Mouse (Mus musculus) monocyte, adult 5-6 weeks (primary cell): ENCODE measurements at regions not wholly inside any gene's neighbourhood (a gene's known extent, or its start where the extent isn't known, plus 50 kb on each side); places are given as distances from the start of the nearest gene placed in this dataset.
"Not testable (repeated sequence)": the region's sequence is repeated elsewhere in the genome, so short reads cannot be mapped to it uniquely, and the experiment has no call there.

Experiments
- ATAC-seq: fragments of 153-309, 156-312 bp; replicated peaks from 2 replicates; pipeline ENCODE4 v1.8.0; 2017; ENCODE audit warnings: mild to moderate bottlenecking; ENCODE audit not compliant: low TSS enrichment, insufficient number of reproducible peaks, severe bottlenecking, poor library complexity, low FRiP score

DNA sequence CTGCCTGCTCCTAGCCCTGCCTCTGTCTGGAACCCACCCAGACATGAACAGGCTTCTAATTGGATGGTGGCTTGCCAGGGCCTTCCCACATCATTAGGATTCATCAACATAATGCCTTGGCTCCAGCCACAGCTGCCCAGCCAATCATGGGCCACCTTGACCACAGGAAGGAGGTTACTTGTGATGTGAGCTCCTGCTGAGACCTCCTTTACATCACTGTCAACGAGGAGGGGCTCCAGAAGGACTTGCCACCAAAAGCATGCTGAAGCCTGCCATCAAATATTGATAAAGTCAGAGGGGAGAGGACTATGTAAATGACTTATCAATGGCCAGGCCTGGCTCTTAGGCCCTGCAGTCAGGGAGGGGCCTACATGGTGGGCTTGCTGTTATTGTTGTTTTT is 175.6 kb downstream of the Map1s start:
- ATAC-seq = not testable (repeated sequence)

DNA sequence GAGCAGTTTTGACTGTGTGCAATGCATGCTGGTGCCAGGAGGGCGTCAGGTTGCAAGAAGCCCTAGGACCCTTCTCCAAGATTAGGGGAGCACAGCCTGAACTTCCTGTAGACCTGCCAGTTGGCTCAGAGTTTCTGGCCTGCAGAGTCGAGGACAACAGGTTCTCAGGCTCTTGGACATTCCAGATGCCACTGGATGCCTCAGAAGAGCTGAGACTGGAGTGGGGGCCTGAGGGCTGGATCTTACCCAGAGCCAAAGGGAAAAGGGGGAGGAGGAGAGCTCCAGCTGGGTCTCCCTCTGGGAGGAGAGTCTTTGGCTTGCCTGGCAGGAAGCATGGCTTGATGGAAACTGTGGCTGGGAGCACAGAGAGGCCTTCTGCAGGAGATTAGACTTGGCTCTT is 145.4 kb upstream of the Myo9b start:
- not testable (repeated sequence) for ATAC-seq

DNA sequence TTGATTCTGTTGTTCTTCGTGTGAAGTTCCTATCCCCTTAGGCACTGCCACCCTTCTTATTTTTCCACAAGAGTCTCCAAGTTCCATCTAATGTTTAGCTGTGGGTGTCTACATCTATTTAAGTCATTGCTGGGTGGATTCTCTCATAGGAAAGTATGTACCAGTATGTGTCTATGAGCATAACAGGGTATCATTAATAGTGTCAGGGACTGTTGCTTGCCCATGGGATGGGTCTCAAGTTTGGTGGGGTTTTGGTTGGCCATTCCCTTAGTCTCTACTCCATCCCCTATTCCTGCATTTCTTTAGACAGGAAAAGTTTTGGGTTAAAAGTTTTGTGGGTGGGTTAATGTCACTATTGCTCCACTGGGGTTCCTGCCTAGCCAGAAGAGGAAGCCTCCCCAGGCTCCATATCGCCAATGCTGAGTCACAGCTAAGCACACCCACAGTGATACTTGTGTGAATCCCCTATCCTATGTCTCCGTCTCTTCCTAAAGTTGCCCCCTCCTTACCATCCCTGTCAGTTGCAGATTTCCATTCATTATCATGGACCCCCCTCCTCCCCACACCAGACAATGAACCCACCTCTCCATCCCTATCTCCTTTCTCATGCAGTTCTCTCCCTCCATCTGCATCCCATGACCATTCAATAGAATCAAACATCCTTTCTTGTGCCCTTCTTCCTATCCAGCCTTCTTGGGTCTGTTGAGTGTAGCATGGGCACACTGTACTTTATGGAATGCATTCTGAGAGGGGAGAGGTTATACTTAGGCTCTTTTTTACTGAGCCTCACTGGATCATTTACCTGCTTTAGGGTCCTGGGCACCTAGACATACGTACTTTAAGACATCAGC is 141.9 kb upstream of the Myo9b start:
- ATAC-seq = 0 out of 2 replicates have a peak, but pooled peaks have one; percentile 40

DNA sequence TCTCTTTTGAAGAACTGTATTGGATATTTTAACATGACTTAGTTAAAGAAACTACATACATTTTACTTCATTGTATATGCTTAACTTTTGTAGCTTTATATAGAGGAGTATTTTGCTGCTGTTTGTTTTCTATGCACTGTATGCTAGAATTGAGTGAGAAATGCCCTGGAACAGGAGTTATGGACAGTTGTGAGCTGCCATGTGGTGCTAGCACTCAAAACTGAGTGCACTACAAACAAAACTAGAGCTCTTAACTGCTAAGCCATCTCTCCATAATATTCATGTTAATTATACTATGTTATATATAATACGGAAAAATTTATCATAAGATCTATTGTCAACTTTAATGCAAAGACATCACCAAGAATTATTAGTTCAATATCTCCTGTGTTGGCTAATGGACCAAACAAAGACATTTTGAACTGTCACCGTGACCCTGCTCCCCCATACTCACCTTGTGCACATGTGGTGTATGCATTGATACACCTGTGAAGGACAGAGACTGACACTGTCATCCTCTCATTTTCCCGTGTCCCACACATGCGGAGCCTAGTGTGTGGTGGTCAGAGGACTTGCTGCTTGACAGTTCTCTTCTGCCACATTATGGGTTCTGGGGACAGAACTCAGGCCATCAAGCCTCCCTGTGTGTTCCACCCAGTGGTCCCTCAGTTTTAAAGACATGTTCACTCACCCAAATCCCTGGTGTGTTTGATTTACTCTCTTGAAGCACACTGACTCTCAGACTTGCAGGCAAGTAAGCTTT is 141.0 kb upstream of the Myo9b start:
- ATAC-seq = peak; percentile 40; the same call in 1 of the 2 replicates

DNA sequence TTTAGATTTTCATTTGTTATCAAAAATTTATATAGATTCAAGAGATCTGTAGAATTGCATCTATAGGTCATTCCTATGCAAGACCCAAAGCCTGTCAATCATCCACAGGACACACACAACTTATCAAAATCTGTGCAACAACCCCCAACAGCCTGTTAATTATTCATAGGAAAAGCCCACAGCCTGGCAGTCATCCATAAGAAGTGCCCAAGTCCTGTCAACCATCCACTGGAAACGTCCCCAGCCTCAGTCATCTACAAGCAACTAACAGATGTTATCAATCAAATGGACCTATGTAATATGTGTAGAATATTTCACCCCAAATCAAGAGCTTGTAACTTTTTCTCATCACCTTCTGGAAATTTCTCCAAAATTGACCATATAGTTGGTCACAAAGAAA is 139.6 kb upstream of the Myo9b start:
- ATAC-seq = not testable (repeated sequence)

DNA sequence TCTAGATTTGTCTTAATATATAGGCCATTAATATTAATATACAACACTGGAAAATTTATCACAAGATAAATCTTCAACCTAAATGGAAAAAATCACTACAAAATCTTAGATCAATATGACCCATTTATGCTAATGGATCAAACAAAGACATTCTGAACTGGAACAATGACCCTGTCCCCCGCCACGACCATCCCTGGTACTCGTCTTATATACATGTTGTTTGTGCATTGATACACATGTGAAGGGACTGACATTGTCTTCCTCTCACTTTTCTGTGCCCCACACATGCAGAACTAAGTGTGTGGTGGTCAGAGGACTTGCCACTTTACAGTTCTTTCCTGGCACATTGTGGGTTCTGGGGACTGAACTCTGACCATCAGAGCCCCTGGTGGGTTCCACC is 135.4 kb upstream of the Myo9b start:
- not testable (repeated sequence) for ATAC-seq

DNA sequence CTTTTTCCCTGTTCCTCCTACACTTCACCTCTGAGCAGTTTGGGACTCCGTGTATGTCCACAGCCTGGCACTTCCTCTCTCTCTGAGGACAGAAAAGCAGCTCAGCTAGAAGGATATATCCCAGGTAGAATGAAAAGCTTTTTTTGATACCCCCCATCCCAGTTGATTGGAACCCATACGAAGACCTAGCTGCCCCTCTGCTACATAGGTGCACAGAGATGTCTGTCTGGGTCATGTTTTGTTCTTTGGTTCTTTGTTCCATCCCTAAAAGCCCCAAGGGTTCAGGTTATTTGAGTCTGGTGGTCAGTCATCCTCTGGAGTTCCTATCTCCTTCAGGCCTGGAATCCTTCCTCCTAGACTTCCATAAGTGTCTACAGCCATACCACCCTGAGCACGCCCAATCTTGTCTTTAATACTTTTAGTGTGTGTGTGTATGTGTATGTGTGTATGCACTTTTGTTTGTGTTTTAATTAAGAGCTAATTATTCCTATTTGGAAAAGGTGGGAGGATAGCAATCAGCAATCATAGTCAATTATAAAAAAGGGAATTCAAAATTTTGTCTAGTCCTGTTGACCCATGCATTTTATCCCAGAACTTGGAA is 130.0 kb upstream of the Myo9b start:
- not testable (repeated sequence) for ATAC-seq

DNA sequence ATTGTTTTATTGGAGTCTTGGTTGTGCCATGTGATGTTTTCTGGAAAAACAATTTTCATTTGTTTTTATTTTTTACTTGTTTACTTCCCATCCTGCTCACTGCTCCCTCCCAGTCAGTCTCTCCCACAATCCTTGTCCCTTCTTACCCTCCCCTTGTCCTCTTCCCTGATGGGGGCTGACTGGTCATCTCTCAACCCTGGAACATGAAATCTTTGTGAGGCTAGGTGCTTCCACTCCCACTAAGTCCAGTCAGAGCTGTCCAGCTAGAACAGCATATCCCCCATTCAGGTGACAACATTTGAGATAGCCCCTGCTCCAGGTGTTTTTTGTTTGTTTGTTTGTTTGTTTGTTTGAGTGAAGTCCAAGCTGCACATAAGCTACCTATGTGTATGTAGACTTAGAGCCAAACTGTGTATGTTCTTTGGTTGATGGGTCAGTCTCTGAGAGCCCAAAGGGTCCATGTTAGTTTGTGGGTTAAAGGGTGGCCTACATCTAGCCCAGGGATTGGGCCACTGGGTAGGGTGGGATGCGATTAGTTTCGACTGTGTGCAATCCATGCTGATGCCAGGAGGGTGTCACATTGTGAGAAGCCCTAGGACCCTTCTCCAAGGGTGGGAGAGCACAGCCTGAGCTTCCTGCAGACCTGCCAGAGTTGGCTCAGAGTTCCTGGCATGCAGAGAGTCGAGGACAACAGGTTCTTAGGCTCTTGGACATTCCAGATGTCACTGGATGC is 100.9 kb upstream of the Myo9b start:
- peak; percentile 43; the same call in 1 of the 2 replicates for ATAC-seq

DNA sequence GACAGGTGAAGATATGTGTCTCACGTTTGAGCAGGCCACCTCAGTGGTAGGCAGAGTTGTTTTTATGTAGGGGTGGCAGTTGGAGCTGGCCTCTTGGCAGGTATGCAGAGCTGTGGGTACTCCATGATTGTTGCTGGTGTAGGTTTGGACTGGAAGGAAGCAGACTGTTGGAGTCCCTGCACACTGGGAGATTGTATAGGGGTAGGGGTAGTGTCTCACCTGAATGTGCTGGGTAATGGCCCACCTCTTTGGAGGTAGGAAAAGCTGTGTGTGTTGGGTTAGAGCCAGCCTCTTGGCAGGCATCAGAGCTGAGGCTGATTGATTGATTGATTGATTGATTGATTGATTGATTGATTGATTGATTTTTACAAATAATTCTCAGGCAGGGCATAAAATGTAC is 79.6 kb upstream of the Myo9b start:
- 0 out of 2 replicates have a peak, but pooled peaks have one; percentile 42 for ATAC-seq

DNA sequence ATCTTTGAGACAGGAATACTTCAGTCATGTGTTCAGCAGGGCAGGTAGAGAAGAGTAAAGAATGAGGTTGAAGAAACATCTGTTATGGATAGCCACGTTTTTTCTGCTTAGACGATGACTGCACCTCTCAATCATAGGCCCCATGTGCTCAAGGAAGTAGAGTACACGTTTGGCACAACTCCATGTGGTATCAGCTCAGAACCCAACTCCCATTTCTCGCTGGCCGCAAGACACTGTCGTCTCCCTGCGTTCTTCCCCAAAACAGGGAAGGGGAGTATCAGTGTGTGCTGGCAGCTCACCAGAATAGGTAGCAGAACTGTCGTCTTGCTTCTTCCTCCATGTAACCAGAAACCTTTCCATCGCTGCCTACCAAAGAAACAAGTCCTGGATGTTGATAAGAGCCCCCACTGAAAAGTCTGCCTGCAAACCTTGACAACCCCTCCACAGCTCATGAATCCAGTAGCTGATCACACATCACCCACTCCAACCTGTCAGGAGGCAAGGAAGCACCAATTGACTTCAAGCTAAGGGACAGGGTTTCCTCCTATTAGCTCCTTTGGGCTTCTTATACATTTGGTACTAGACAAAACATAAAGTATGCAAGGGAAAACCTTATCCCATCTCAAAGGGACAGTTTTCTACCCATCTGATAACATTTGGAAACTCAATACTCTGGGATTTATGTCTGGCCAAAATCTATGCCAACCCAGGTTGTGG is 77.3 kb upstream of the Myo9b start:
- ATAC-seq = peak; percentile 49; the same call in 1 of the 2 replicates
